Mouse (Mus musculus) embryo, embryonic 9.5 days (tissue): ENCODE results near the gene Gna12.
A peak's percentile ranks its signal among the peaks of the same experiment; 100 is the strongest.

Source experiments
- DNase-seq: peaks from one replicate; pipeline ENCODE4 v3.0.0-alpha.2; 2017; ENCODE audit errors: extremely low spot score

Gna12 gene

DNA sequence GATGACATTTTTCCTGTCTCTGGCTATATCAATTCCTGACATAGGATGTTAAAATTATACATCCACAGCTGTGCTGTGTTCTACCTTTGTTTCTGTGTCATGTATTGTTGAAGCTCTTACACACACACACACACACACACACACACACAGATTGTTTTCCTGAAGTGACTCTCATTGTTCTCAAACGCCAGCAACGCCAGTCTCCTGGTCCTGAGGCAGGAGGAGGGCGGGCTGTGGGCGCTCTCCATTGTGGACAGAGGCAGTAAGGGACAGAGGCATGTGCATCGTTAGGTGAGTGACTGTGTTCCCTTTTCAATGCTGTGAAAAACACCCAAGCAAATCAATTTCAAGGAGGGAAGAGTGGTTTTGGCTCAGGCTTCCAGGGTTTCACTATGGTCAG is 77.0 kb downstream of the Gna12 start:
- no peak for DNase-seq

- DNase-seq = no peak
These were observed 77.6 kb downstream of the Gna12 start for GRCm38 (mm10) chr5:140752639-140753038.

DNA sequence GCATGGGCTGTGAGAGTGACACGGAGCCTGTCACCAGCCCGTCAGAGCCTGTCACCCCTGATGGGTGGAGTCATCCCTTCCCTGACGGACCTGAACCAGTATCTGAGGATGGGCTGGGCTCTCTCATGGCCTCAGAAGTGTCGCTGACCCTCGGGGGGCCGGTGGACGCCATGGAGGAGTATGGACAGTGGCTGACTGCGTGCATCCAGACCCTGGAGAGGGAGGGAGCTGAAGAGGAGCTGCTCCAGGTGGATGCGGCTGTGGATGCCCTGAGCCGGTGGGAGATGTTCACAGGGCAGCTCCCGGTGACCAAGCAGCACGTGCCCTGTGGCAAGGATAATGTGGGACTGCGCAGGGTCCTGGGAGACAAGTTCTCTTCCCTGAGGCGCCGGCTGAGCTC is 78.2 kb downstream of the Gna12 start:
- DNase-seq = no peak

- DNase-seq = no peak
These were observed 79.3 kb downstream of the Gna12 start for GRCm38 (mm10) chr5:140750925-140751324.

- DNase-seq = peak; percentile 74
These were observed 81.0 kb downstream of the Gna12 start for GRCm38 (mm10) chr5:140749062-140749875.

DNA sequence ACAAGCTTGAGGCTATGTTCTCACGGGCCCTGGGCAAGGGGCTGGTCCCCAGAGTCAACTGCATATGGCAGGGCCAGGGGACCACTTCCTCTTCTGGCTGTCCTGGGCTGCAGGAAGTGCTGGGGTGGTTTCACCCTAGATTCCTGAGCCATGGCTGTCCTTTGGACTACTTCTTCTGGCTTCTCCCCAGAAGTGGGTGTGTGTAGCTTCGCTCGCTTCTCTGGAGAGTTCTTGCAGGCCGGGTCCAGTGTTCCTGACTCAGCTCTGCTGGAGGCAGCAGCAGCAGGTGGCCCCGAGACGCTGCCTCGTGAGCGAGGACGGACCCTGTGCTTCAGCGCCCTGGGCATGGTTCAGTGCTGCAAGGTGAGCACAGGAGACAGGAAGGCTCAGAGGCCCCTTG is 81.8 kb downstream of the Gna12 start:
- no peak for DNase-seq

GRCm38 (mm10) chr5:140743706-140744131 is 86.5 kb downstream of the Gna12 start:
- DNase-seq = peak; percentile 23

DNA sequence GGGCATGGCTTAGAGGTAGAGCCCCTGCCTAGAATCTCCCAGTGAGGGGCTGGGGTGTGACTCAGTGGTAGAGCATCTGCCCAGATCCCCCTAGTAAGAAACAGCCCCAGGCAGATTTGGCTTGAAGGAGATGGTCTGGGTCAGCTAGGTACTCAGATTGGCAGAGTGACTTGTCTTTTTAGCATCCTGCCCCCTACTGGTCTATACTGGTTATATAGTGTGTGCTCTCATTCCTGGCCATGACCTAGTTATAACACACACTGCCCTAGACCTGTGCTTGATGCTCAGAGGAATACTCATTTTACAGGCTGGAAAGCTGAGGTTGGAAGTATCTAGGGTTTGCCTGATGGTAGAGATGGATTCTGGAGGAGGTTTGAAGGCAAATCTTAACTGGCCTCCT is 88.4 kb downstream of the Gna12 start:
- DNase-seq = no peak

DNA sequence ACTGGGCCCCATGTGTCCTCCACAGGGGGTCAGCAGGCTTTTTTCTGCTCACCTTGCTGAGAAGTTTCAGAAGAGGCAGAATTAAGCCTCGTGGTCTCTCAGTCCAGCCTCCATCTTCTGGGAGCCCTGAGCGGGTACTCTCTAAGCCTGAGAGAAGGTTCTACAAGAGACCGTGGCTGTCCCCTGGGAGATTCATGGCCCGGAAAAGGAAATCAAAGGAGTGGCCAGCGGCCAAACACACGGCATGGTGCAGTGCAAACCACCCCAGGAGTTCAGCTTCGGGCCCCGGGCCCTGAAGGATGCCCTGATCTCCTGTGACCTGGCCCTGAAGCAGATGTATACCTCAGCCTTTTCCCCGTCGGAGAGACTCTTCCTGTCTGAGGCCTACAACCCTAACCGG is 89.2 kb downstream of the Gna12 start:
- no peak for DNase-seq

DNA sequence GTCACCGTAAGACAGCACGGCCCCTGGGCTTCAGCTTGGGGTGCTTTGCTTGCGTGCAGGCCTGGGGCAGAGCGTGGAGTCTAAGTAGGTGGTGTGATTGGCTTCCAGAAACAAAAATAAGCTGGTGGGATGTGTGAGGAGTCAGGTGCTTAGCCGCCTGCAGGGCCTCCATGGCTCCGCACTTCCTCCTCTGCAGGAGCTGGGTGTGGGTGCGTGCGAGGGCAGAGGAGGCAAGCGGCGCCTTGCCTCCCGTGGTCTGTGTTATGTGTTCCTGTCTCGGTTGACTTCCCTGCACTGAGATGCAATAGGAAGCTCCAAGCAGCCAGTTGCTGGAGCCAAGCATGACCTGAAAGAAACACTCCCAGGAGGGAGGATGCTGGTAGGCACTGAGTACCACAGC is 90.4 kb downstream of the Gna12 start:
- DNase-seq = no peak

DNA sequence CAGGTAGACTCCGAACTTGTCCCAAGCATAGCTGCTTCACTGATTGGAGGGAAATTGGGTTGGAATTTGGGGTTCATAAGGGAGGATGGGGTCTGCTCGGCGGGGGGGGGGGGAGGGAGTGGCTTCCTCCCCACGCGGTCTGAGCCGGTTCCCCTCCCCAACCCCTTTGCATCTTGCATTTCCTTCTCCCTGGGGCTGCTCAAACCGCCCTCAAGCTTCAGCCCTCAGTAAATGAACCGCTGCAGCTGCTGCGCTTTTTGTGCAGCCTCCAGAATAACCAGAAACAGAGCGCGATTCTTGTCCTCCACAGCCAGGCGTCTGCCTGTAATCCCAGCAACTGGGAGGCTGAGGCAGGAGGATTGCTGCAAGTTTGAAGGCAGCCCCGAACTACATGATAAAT is 94.1 kb downstream of the Gna12 start:
- no peak for DNase-seq

GRCm38 (mm10) chr5:140735297-140735696 is 94.9 kb downstream of the Gna12 start:
- DNase-seq = peak; percentile 36

DNA sequence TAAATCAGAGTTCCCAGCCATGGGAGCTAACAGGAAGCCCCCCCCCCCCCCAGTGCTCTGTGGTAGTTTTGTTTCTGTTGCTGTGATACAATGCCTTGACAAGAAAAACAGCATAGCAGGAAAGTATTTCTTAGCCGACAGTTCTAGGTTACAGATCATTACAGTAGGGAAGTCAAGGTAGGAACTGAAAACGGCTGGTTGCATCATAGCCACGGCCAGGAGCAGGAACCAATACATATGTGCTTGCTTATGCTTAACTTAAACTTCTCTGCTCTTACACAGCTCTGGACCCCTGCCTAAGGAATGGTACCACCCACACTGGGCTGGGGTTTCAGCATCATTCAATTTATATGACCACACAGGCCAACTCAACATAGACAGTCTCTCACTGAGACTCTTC is 96.9 kb downstream of the Gna12 start:
- no peak for DNase-seq

DNA sequence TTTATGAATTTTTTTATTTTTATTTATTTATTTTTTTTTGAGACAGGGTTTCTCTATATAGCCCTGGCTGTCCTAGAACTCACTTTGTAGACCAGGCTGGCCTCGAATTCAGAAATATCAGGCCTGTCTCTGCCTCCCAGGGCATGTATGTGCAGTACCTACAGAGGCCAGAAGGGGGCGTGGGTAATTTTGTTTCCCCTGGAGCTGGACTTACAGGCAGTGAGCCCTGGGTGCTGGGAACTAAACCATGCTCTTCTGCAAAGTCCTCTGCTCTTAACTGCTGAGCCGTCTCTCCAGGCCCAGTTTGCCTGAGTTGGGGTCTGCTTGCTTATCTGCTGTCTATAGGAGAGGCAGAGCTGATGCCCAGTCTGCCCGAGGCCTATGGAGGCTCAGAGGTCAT is 98.0 kb downstream of the Gna12 start:
- peak; percentile 27 for DNase-seq

DNA sequence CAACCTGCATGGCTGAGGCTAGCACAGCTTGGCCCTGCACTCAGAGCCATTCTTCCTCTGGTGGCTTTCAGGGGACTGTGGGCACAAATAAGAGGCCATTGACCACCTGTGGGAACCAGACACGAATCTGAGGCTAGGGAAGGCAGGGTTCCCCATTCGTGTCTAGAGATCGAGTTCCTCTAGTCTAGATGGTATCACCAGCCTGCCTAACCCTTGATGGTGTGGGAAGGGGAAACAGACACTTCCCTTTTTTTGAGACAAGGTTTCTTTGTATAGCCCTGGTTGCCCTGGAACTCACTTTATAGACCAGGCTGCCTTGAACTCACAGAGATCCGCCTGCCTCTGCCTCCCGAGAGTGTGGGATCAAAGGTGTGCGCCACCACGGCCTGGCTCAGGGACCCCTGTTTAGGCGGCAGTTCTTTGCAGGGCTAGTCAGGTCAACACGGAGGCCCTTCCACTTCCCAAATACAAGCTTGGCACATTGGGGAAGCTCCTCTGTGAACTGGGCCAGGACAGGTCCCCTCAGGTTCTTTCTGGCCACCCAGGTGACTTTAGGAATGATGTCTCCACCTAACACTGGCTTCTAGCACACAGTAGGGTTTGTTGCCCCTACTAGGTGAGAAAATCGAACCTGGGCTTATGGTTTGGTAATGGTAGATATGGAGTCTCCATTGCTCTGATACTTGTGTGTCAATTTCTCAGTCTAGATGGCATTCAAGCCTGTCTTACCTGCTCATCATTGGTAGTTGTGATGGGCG is 99.0 kb downstream of the Gna12 start:
- no peak for DNase-seq

DNA sequence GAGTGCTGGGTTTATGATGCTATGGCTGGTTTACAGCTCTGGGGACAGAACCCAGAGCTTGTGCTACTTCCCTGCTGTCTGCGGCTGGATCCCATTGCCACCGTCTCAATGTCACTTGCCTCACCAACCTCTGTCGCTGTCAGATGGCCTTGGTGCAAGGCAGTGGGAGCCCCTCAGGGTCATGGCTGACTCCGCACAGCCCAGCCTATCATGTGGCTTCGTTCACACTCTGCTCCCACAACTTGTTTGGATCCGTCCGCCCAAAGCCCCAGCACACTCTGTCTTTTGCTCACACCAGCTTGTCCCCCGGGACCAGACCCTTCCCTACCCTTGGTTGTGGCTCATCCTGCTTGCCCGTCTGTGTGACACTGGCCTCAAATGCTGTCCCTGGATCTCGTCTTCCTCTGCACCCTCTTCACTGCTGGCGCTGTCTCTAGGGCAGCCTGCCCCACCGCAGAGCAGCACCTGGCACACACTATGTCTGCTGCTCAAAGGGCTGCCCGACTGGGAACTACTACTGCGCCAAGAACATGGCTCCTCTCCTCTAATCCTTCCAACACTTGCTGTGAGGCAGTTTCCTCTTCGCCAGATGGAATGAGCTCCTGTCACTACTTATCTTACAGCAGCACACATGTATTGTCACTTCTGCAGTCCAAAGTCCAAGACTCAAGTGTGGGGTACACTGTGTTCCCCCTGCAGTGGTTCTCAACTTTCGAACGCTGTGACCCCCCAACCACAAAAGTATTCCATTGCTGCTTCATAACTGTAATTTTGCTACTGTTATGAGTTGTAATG is 103.1 kb downstream of the Gna12 start:
- DNase-seq = no peak

- no peak for DNase-seq
These were observed 104.0 kb downstream of the Gna12 start for GRCm38 (mm10) chr5:140726062-140726839.

DNA sequence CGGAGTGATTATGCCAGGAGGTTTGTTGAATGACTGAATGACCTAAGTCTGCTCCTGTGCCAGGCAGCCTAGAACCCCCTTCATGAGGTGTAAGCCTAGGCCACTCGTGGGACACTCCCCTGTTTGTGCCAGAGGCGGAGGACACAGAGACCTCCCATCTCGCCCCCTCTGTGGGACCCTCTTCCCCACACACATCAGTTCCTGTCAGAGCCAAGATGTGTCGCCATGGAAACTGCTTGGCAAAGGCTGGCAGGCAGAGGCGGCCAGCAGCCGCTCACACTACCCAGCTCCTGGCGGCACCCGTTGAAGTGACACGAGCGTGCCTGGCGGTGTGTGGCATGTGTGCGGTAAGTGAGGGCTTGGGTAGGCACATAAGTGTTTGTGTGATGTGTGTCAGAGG is 106.4 kb downstream of the Gna12 start, which contains the start of gene Amz1:
Amz1 (plus strand) TSS at position 306 of the 400 bp plus-strand sequence.
- DNase-seq = no peak

DNA sequence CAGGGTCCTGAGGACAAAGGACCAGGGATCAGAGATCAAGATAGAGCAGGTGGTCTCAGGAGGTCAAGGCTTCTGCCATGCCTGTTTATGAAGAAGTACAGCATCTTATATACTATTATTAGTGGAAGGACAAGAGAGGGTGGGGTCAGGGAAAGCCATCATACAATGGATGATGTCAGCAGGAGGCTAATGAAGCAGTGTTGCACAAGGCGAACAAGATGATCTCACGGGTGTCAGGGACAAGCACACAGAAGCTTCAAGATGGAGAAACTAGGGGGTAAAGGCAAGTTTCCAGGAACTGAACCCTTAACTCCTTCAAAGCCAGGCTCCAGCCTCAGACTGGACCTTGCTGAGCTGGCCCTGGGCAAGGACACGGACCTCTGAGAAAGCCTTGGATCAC is 108.1 kb downstream of the Gna12 start:
- DNase-seq = no peak

DNA sequence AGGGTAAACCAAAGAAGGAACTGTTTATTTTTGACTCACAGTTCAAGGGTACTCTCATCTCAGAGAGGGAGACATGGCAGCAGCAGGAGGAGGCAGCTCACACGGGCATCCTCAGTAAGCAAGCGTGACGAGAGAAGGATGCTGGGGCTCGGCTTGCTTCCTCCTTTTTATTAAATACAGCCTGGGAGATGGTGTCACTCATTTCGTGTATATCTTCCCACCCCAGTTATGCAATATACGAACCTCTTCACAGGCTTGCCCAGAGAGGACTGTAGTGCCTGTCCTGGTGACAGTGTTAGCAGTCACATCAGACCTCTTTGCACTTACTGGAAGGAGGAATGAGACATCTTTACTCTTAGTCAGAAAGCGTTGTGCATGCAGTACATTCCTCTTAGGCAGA is 109.5 kb downstream of the Gna12 start:
- no peak for DNase-seq

- no peak for DNase-seq
These were observed 119.2 kb downstream of the Gna12 start for GRCm38 (mm10) chr5:140711040-140711439.

GRCm38 (mm10) chr5:140710315-140710714 is 119.9 kb downstream of the Gna12 start:
- no peak for DNase-seq
